Mouse (Mus musculus): ENCODE measurements around the gene Slc7a11.

DNA sequence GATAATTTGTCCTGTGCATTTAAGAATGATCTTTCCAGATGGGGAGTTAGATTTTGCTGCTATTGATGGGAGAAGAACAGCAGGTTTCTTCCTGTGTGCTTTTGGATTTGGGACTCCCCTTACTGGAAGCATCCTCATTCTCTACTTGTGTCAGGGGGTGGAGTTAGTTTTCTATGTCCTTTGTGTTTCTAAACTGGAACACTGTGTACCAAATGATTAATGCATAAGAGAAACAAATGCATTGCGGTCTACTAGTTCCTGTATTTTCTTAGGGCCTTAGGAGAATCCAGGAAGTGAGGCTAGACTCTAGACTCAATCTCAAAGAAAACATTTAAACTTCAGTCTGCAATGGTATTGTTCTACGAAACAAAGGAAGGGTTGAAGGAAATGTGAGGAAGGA lies 122.6 kb downstream of the Slc7a11 start:
- no peak for TF ChIP-seq POLR2A (IDR thresholded peaks at IDR 0.05; ENCODE audit: insufficient read length, low read depth)
- no peak for TF ChIP-seq USF1 (IDR thresholded peaks at IDR 0.05; ENCODE audit: low read depth)
- TF ChIP-seq MYOG (IDR thresholded peaks at IDR 0.05; ENCODE audit: control insufficient read depth in 1 of 3, insufficient read depth in 1 of 3, insufficient read length in 2 of 3, low read depth in 2 of 3) = no peak
- no peak for TF ChIP-seq MYOD1 (IDR thresholded peaks at IDR 0.05; ENCODE audit: control insufficient read depth in 1 of 3, insufficient read length in 2 of 3, low read depth in 2 of 3)
- no peak for TF ChIP-seq POLR2AphosphoS2 (IDR thresholded peaks at IDR 0.05; ENCODE audit: insufficient read length, low read depth)
- no peak for TF ChIP-seq MAX (IDR thresholded peaks at IDR 0.05; ENCODE audit: low read depth)
- TF ChIP-seq E2F4 (IDR thresholded peaks at IDR 0.05; ENCODE audit: insufficient read depth) = no peak
- no peak for TF ChIP-seq TCF3 (IDR thresholded peaks at IDR 0.05; ENCODE audit: insufficient read length, low read depth)
- TF ChIP-seq TCF12 (IDR thresholded peaks at IDR 0.05; ENCODE audit: insufficient read depth, poor library complexity, severe bottlenecking) = no peak
